Mouse (Mus musculus) midbrain, embryonic 14.5 days (tissue): ENCODE measurements around the gene Sike1. TPM values are rescaled to one million over a fixed set of nuclear protein-coding genes. Genes with fewer than 3 reads are reported as not detected.
A peak's percentile ranks its signal among the peaks of the same experiment; 100 is the strongest.

ENCODE experiments used
- ATAC-seq: fragments of 200-750 bp; cut with Nextera tagmentation; 2 replicates; pipeline ENCODE4 v1.8.0; 2017; ENCODE audit warnings: moderate number of reproducible peaks, moderate library complexity; ENCODE audit not compliant: low FRiP score, low TSS enrichment
- DNase-seq: peaks from one replicate; pipeline ENCODE4 v3.0.0-alpha.2; 2015
- H3K27ac ChIP-seq: fragments of 300-500 bp; sonication (generic); replicated peaks from 2 replicates; pipeline ENCODE4 v1.5.1; 2014; ENCODE audit warnings: mild to moderate bottlenecking, low read depth, low read length, moderate library complexity
- H3K27me3 ChIP-seq: fragments of 300-500 bp; sonication (generic); 2 replicates; pipeline ENCODE4 v1.6.1; 2014; ENCODE audit warnings: low read length, control low read depth, mixed read lengths; ENCODE audit not compliant: control insufficient read depth, insufficient read depth
- H3K36me3 ChIP-seq: fragments of 300-500 bp; sonication (generic); 2 replicates; pipeline ENCODE4 v1.6.1; 2014; ENCODE audit warnings: low read length, control low read depth; ENCODE audit not compliant: control insufficient read depth, insufficient read depth
- H3K4me1 ChIP-seq: fragments of 300-500 bp; sonication (generic); 2 replicates; pipeline ENCODE4 v1.6.1; 2014; ENCODE audit warnings: mild to moderate bottlenecking, antibody characterized with exemption, low read length, control low read depth; ENCODE audit not compliant: control insufficient read depth, insufficient read depth
- H3K4me2 ChIP-seq: fragments of 300-500 bp; sonication (generic); 2 replicates; pipeline ENCODE4 v1.6.1; 2014; ENCODE audit warnings: mild to moderate bottlenecking, low read length, moderate library complexity
- H3K4me3 ChIP-seq: fragments of 300-500 bp; sonication (generic); replicated peaks from 2 replicates; pipeline ENCODE4 v1.5.1; 2014; ENCODE audit warnings: low read depth, low read length
- H3K9ac ChIP-seq: fragments of 300-500 bp; sonication (generic); replicated peaks from 2 replicates; pipeline ENCODE4 v1.6.1; 2014; ENCODE audit warnings: mild to moderate bottlenecking, low read length, moderate library complexity
- H3K9me3 ChIP-seq: fragments of 300-500 bp; sonication (generic); 2 replicates; pipeline ENCODE4 v1.6.1; 2016; ENCODE audit warnings: low read length, control low read depth, mixed read lengths; ENCODE audit not compliant: control insufficient read depth
- WGBS: fragments of 180-500 bp; shearing (Covaris S2); extraction: QIAGEN DNeasy Blood & Tissue Kit; methylation state at CpG from one replicate; pipeline ENCODE4 v1.1.7; 2014; 5-methylcytosine and 5-hydroxymethylcytosine counted together
- polyA plus RNA-seq: library from polyadenylated mRNA; unstranded; fragments of >200 nt; fragmentation: Nextera tagmentation; extraction: Ambion mirVana; gene quantifications from 2 replicates; pipeline ENCODE4 v1.2.1, GENCODE M21; 2014

Sike1 gene
- polyA plus RNA-seq, 1 experiment from 2014 or later, result 59.8 TPM

GRCm38 (mm10) chr3:103017350-103017749 lies 21.8 kb downstream of the Sike1 start:
- no peak for DNase-seq
- no peaks in the 10 kb centered on the region for H3K27me3 ChIP-seq
- no peak overlapping the region for H3K4me2 ChIP-seq
- peaks cover 6% of the 10 kb centered on the region for H3K4me1 ChIP-seq
- H3K9ac ChIP-seq, result no peak overlapping the region
- no peaks in the 10 kb centered on the region for H3K9me3 ChIP-seq
- no peaks in the 10 kb centered on the region for H3K36me3 ChIP-seq
- no peak overlapping the region for H3K4me3 ChIP-seq
- no peak for ATAC-seq
- no peak overlapping the region for H3K27ac ChIP-seq
- 64% methylated on average over 2 of the region's 2 CpGs for WGBS

- 96% methylated on average over 2 of the region's 2 CpGs for WGBS
- H3K36me3 ChIP-seq, result no peaks in the 10 kb centered on the region
- peak overlapping the region; percentile 69; the same call in 1 of the 2 replicates for H3K4me3 ChIP-seq
- peak overlapping the region; percentile 93 for H3K9ac ChIP-seq
- DNase-seq, result peak; percentile 6
- ATAC-seq, result no peak
- H3K27ac ChIP-seq, result no peak overlapping the region
- no peaks in the 10 kb centered on the region for H3K9me3 ChIP-seq
- H3K4me1 ChIP-seq, result peaks cover 16% of the 10 kb centered on the region
- no peaks in the 10 kb centered on the region for H3K27me3 ChIP-seq
- H3K4me2 ChIP-seq, result peak overlapping the region; percentile 55
These were observed 24.0 kb downstream of the Sike1 start for GRCm38 (mm10) chr3:103019462-103019861.

- peak within 1 kb of the TSS; percentile 93 for H3K9ac ChIP-seq
- no peaks in the 10 kb centered on the region for H3K27me3 ChIP-seq
- peak within 1 kb of the TSS; percentile 63 for H3K4me2 ChIP-seq
- H3K36me3 ChIP-seq, result 0 out of 2 replicates have a peak, but pooled peaks cover 3% of the 10 kb centered on the region
- H3K27ac ChIP-seq, result peak within 1 kb of the TSS; percentile 96
- ATAC-seq, result peak; percentile 95
- peak; percentile 100 for DNase-seq
- no peaks in the 10 kb centered on the region for H3K9me3 ChIP-seq
- under 1% methylated on average over 55 of the region's 55 CpGs for WGBS
- peak within 1 kb of the TSS; percentile 69 for H3K4me3 ChIP-seq
- H3K4me1 ChIP-seq, result peaks cover 16% of the 10 kb centered on the region
These were observed 24.9 kb downstream of the Sike1 start, which contains the start of gene Csde1 for GRCm38 (mm10) chr3:103020249-103020942. TSS of gene Csde1 (plus strand) at chr3:103020426.

GRCm38 (mm10) chr3:103020943-103021638 lies 25.6 kb downstream of the Sike1 start:
- WGBS, result 0% methylated on average over 35 of the region's 37 CpGs
- peak overlapping the region; percentile 63 for H3K4me2 ChIP-seq

GRCm38 (mm10) chr3:103026174-103026573 lies 30.7 kb downstream of the Sike1 start:
- Histone ChIP-seq H3K9me3 (no peaks in the 10 kb centered on the region), H3K4me1 (peaks cover 16% of the 10 kb centered on the region), H3K4me2 (no peak overlapping the region), H3K27ac (no peak overlapping the region), H3K36me3 (peaks cover 26% of the 10 kb centered on the region), H3K27me3 (no peaks in the 10 kb centered on the region), H3K9ac (no peak overlapping the region), H3K4me3 (no peak overlapping the region)
- peak; percentile 9 for DNase-seq
- ATAC-seq, result no peak
- 94% methylated on average over 1 of the region's 1 CpGs for WGBS

More at GRCm38 (mm10) chr3:103020943-103021638, 25.6 kb downstream of the Sike1 start:
- H3K4me1 ChIP-seq, result peaks cover 16% of the 10 kb centered on the region
- peak overlapping the region; percentile 69 for H3K4me3 ChIP-seq
- H3K9ac ChIP-seq, result peak overlapping the region; percentile 93
- no peaks in the 10 kb centered on the region for H3K27me3 ChIP-seq
- DNase-seq (peak; percentile 95), ATAC-seq (peak; percentile 95)
- H3K36me3 ChIP-seq, result 0 out of 2 replicates have a peak, but pooled peaks cover 3% of the 10 kb centered on the region
- peak overlapping the region; percentile 96 for H3K27ac ChIP-seq
- no peaks in the 10 kb centered on the region for H3K9me3 ChIP-seq

- H3K4me1 ChIP-seq, result no peaks in the 10 kb centered on the region
- DNase-seq (no peak), ATAC-seq (no peak)
- no peak overlapping the region for H3K9ac ChIP-seq
- no peak overlapping the region for H3K27ac ChIP-seq
- H3K27me3 ChIP-seq, result no peaks in the 10 kb centered on the region
- no peak overlapping the region for H3K4me3 ChIP-seq
- H3K4me2 ChIP-seq, result no peak overlapping the region
- WGBS, result 96% methylated on average over 6 of the region's 6 CpGs
- H3K36me3 ChIP-seq, result peaks cover 70% of the 10 kb centered on the region
- no peaks in the 10 kb centered on the region for H3K9me3 ChIP-seq
These were observed 44.8 kb downstream of the Sike1 start for GRCm38 (mm10) chr3:103040285-103040684.

GRCm38 (mm10) chr3:103040861-103041379 lies 45.4 kb downstream of the Sike1 start:
- DNase-seq (no peak), ATAC-seq (no peak)
- WGBS, result 85% methylated on average over 1 of the region's 1 CpGs
- Histone ChIP-seq H3K4me1 (no peaks in the 10 kb centered on the region), H3K27me3 (no peaks in the 10 kb centered on the region), H3K9me3 (no peaks in the 10 kb centered on the region), H3K4me3 (no peak overlapping the region), H3K9ac (no peak overlapping the region), H3K36me3 (peaks cover 76% of the 10 kb centered on the region), H3K27ac (no peak overlapping the region), H3K4me2 (no peak overlapping the region)

GRCm38 (mm10) chr3:103056016-103056595 lies 60.6 kb downstream of the Sike1 start:
- Histone ChIP-seq H3K4me1 (peaks cover 7% of the 10 kb centered on the region), H3K4me2 (no peak overlapping the region), H3K36me3 (peaks cover 71% of the 10 kb centered on the region), H3K9ac (no peak overlapping the region), H3K4me3 (no peak overlapping the region), H3K27ac (no peak overlapping the region), H3K27me3 (no peaks in the 10 kb centered on the region), H3K9me3 (no peaks in the 10 kb centered on the region)
- 92% methylated on average over 5 of the region's 5 CpGs for whole genome bisulfite sequencing
- DNase-seq (no peak), ATAC-seq (no peak)
